Mouse (Mus musculus) liver, embryonic 13.5 days (tissue): ENCODE results near the gene Bicd1. TPM values are rescaled to one million over a fixed set of nuclear protein-coding genes. Genes with fewer than 3 reads are reported as not detected.

ENCODE experiments used
- ATAC-seq: fragments of 200-750 bp; cut with Nextera tagmentation; 2 replicates; pipeline ENCODE4 v1.8.0; 2017; ENCODE audit warnings: low read depth, mild to moderate bottlenecking, moderate number of reproducible peaks, moderate library complexity
- DNase-seq: peaks from one replicate; pipeline ENCODE4 v3.0.0; 2022
- H3K27ac ChIP-seq: fragments of 300-500 bp; sonication (generic); 2 replicates; pipeline ENCODE4 v1.5.1; 2015; ENCODE audit warnings: moderate library complexity, mild to moderate bottlenecking, inconsistent platforms
- H3K27me3 ChIP-seq: fragments of 300-500 bp; sonication (generic); 2 replicates; pipeline ENCODE4 v1.6.1; 2015; ENCODE audit warnings: mild to moderate bottlenecking, inconsistent platforms
- H3K36me3 ChIP-seq: fragments of 300-500 bp; sonication (generic); 2 replicates; pipeline ENCODE4 v1.6.1; 2015; ENCODE audit warnings: mild to moderate bottlenecking, inconsistent platforms
- H3K4me1 ChIP-seq: fragments of 300-500 bp; sonication (generic); replicated peaks from 2 replicates; pipeline ENCODE4 v1.6.1; 2015; ENCODE audit warnings: inconsistent platforms
- H3K4me2 ChIP-seq: fragments of 300-500 bp; sonication (generic); 2 replicates; pipeline ENCODE4 v1.6.1; 2015; ENCODE audit warnings: inconsistent platforms, mild to moderate bottlenecking, moderate library complexity
- H3K4me3 ChIP-seq: fragments of 300-500 bp; sonication (generic); replicated peaks from 2 replicates; pipeline ENCODE4 v1.5.1; 2015; ENCODE audit warnings: mild to moderate bottlenecking, inconsistent platforms
- H3K9ac ChIP-seq: fragments of 300-500 bp; sonication (generic); 2 replicates; pipeline ENCODE4 v1.6.1; 2015; ENCODE audit warnings: mild to moderate bottlenecking, inconsistent platforms
- H3K9me3 ChIP-seq: fragments of 300-500 bp; sonication (generic); replicated peaks from 2 replicates; pipeline ENCODE4 v1.6.1; 2016; ENCODE audit warnings: inconsistent platforms
- WGBS: fragments of 180-500 bp; shearing (Covaris S2); methylation state at CpG from one replicate; pipeline ENCODE4 v1.1.7; 2015; ENCODE audit not compliant: insufficient replicate concordance; 5-methylcytosine and 5-hydroxymethylcytosine counted together
- microRNA-seq: library from miRNA; unstranded; fragments of <30 nt; microRNA quantifications from one replicate; pipeline ENCODE4, GENCODE M21; 2016
- polyA plus RNA-seq: library from polyadenylated mRNA; unstranded; fragments of >200 nt; fragmentation: Nextera tagmentation; extraction: Ambion mirVana; gene quantifications from 2 replicates; pipeline ENCODE4 v1.2.1, GENCODE M21; 2015

Bicd1 gene
- polyA plus RNA-seq, 1 experiment from 2014 or later: 1.0 TPM

- ATAC-seq: no peak
- Histone ChIP-seq H3K27ac (no peak overlapping the region), H3K36me3 (no peaks in the 10 kb centered on the region), H3K4me3 (no peak overlapping the region), H3K27me3 (no peaks in the 10 kb centered on the region), H3K9me3 (no peaks in the 10 kb centered on the region), H3K4me2 (no peak overlapping the region), H3K4me1 (peaks cover 13% of the 10 kb centered on the region), H3K9ac (no peak overlapping the region)
- WGBS: 55% methylated on average over 1 of the region's 1 CpGs
- DNase-seq: no peak
Measured at GRCm38 (mm10) chr6:149567219-149567618, 158.5 kb downstream of the Bicd1 start.

- no peaks in the 10 kb centered on the region for H3K27me3 ChIP-seq
Measured at GRCm38 (mm10) chr6:149574288-149574687, 165.6 kb downstream of the Bicd1 start.

DNA sequence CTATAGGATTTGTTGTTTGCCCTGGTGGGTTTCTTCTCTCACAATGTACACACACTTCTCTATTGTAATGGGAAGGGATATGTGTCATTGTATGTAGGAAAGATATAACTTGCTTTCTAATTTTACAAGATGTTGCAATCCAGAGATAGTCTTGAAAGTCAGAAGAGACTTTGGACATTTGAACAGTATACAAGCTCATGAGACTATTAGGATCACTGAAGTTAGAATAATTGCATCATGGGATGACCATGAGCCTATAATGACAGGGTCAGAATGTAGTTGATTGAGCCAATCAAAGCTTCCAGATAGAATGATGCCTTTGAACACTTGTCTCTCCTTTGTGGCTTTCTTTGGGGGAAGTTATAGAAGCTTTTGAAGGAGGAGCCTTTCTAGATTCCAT is 171.4 kb downstream of the Bicd1 start:
- ATAC-seq (no peak), DNase-seq (no peak)
- H3K4me2 ChIP-seq: no peak overlapping the region
- no peaks in the 10 kb centered on the region for H3K36me3 ChIP-seq
- H3K9me3 ChIP-seq: no peaks in the 10 kb centered on the region
- no peak overlapping the region for H3K4me3 ChIP-seq
- no peak overlapping the region for H3K9ac ChIP-seq
- H3K4me1 ChIP-seq: no peaks in the 10 kb centered on the region
- H3K27ac ChIP-seq: no peak overlapping the region
- H3K27me3 ChIP-seq: no peaks in the 10 kb centered on the region

More at GRCm38 (mm10) chr6:149574288-149574687, 165.6 kb downstream of the Bicd1 start:
- Histone ChIP-seq H3K9me3 (no peaks in the 10 kb centered on the region), H3K4me3 (no peak overlapping the region), H3K4me2 (no peak overlapping the region), H3K27ac (no peak overlapping the region), H3K36me3 (no peaks in the 10 kb centered on the region), H3K9ac (no peak overlapping the region), H3K4me1 (no peaks in the 10 kb centered on the region)
- ATAC-seq (no peak), DNase-seq (no peak)
- WGBS: 55% methylated on average over 1 of the region's 1 CpGs

DNA sequence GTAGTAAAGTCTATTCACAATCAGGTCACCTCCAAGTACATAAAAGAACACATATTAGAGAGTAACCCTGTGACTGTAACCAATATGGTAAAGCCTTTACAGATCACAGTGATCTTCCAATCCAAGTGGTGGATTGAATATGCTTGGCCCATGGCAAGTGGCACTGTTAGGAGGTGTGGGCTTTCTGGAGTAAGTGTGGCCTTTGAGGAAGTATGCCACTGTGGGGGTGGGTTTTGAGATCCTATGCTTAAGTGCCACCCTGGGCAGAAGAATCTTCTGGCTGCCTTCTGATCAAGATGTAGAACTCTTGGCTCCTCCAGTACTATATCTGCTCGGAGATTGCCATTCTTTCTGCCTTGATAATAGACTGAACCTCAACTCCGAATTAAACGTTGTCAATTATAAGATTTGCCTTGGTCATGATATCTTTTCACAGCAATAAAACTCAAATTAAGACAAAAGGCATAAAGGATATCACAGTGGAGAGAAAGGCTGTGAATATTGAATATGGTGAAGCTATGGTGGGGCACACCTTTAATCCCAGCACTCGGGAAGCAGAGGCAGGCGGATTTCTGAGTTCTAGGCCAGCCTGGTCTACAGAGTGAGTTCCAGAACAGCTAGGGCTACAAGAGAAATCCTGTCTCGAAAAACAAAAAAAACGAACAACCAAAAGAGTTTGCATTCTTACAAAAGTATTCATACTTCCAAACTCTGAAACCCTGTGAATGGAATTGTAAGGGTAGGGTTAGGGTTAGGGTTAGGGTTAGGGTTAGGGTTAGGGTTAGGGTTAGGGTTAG is 177.2 kb downstream of the Bicd1 start:
- Histone ChIP-seq H3K4me2 (no peak overlapping the region), H3K36me3 (no peaks in the 10 kb centered on the region), H3K27me3 (no peaks in the 10 kb centered on the region), H3K4me3 (no peak overlapping the region), H3K9ac (no peak overlapping the region), H3K4me1 (no peaks in the 10 kb centered on the region), H3K27ac (no peak overlapping the region), H3K9me3 (no peaks in the 10 kb centered on the region)
- DNase-seq (no peak), ATAC-seq (no peak)
- WGBS: 75% methylated on average over 7 of the region's 7 CpGs

Small RNA genes lying within 50 kb of the gene (microRNA-seq; reads per million reads assigned to microRNA genes)
- gene Gm24307: not detected

Other genes with a start within 250 kb of the Bicd1 start
- 7.7 and 8.0 TPM in 2 replicates for gene Amn1, start 220.2 kb upstream of the Bicd1 start, polyA plus RNA-seq
- 24.6 and 32.0 TPM in 2 replicates for gene Resf1, start 99.5 kb upstream of the Bicd1 start, polyA plus RNA-seq